Mouse (Mus musculus) embryonic fibroblast, embryonic 13.5 days (primary cell): ENCODE results near the gene Gpr162.

Source experiments
- CTCF ChIP-seq: IDR thresholded peaks from 2 replicates; pipeline ENCODE4 v1.5.1; 2011; ENCODE audit warnings: mild to moderate bottlenecking, control low read depth, low read length, moderate library complexity, borderline replicate concordance; ENCODE audit not compliant: insufficient read depth
- POLR2A ChIP-seq: IDR thresholded peaks from 2 replicates; pipeline ENCODE4 v1.6.1; 2011; ENCODE audit warnings: low read depth, mild to moderate bottlenecking, control low read depth, low read length, moderate library complexity

DNA sequence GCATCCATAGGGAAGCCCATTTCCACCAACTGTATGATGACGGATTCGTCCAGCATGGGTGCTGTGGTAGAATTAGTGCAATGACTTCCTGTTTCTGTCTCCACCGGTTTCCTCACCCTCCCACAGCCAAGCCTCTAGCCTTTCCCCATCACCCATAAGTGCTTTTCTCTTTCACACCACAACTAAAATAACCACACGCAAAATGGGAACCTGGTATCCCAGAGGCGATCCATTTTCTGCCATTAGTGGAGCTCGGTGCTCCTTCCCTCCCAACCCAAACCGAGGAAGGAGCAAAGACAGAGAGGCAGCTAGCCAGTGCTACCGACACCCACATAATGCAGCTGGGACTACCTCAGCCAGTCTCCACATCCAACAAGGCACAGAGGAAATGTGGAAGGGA, 45.8 kb downstream of the Gpr162 start:
- TF ChIP-seq CTCF (no peak), POLR2A (no peak)
